Mouse (Mus musculus): ENCODE data around the gene Olfr310. TPM values are rescaled to one million over a fixed set of nuclear protein-coding genes. Genes with fewer than 3 reads are reported as not detected.

Olfr310 gene
- polyA plus RNA-seq (2015; fragmentation: Nextera tagmentation; extraction: Ambion mirVana): not detected in 2 replicates

- 94% methylated on average over 1 of the region's 1 CpGs for WGBS
- no peak within 1 kb of the TSS for H3K4me2 ChIP-seq (ENCODE audit: low read length)
- H3K4me1 ChIP-seq (ENCODE audit: control insufficient read depth, insufficient read depth, low read length): no peaks in the 10 kb centered on the region
- H3K9ac ChIP-seq (ENCODE audit: low read depth, low read length): no peak within 1 kb of the TSS
- no peaks in the 10 kb centered on the region for H3K36me3 ChIP-seq (ENCODE audit: control insufficient read depth, insufficient read depth, low read length)
- ATAC-seq: no peak
- no peaks in the 10 kb centered on the region for H3K27me3 ChIP-seq (ENCODE audit: control insufficient read depth, insufficient read depth, low read depth, low read length)
- H3K9me3 ChIP-seq (replicated peaks; ENCODE audit: control insufficient read depth, low read length, poor library complexity, severe bottlenecking): no peaks in the 10 kb centered on the region
- no peak within 1 kb of the TSS for H3K4me3 ChIP-seq (ENCODE audit: low read depth, low read length)
- no peak within 1 kb of the TSS for H3K27ac ChIP-seq (ENCODE audit: low read length)
Observed at GRCm38 (mm10) chr7:86277072-86277471, at the start of gene Olfr310. TSS of gene Olfr310 (minus strand) at chr7:86277172.

- no peaks in the 10 kb centered on the region for H3K9me3 ChIP-seq (replicated peaks; ENCODE audit: control insufficient read depth, low read length, poor library complexity, severe bottlenecking)
- no peaks in the 10 kb centered on the region for H3K4me1 ChIP-seq (ENCODE audit: control insufficient read depth, insufficient read depth, low read length)
- no peaks in the 10 kb centered on the region for H3K27me3 ChIP-seq (ENCODE audit: control insufficient read depth, insufficient read depth, low read depth, low read length)
- no peak within 1 kb of the TSS for H3K27ac ChIP-seq (ENCODE audit: low read length)
- H3K4me2 ChIP-seq (ENCODE audit: low read length): no peak within 1 kb of the TSS
- ATAC-seq: no peak
- no peak within 1 kb of the TSS for H3K9ac ChIP-seq (ENCODE audit: low read depth, low read length)
- H3K36me3 ChIP-seq (ENCODE audit: control insufficient read depth, insufficient read depth, low read length): no peaks in the 10 kb centered on the region
- no peak within 1 kb of the TSS for H3K4me3 ChIP-seq (ENCODE audit: low read depth, low read length)
Observed at GRCm38 (mm10) chr7:86325530-86325929, 48.6 kb upstream of the Olfr310 start, which contains the start of gene Olfr308. TSS of gene Olfr308 (minus strand) at chr7:86325630.

- no peaks in the 10 kb centered on the region for H3K27me3 ChIP-seq (ENCODE audit: control insufficient read depth, insufficient read depth, low read depth, low read length)
- no peak for ATAC-seq
- no peaks in the 10 kb centered on the region for H3K9me3 ChIP-seq (replicated peaks; ENCODE audit: control insufficient read depth, low read length, poor library complexity, severe bottlenecking)
- no peak overlapping the region for H3K27ac ChIP-seq (ENCODE audit: low read length)
- H3K4me1 ChIP-seq (ENCODE audit: control insufficient read depth, insufficient read depth, low read length): no peaks in the 10 kb centered on the region
- H3K4me3 ChIP-seq (ENCODE audit: low read depth, low read length): no peak overlapping the region
- no peaks in the 10 kb centered on the region for H3K36me3 ChIP-seq (ENCODE audit: control insufficient read depth, insufficient read depth, low read length)
- no peak overlapping the region for H3K4me2 ChIP-seq (ENCODE audit: low read length)
- 98% methylated on average over 2 of the region's 2 CpGs for WGBS
- H3K9ac ChIP-seq (ENCODE audit: low read depth, low read length): no peak overlapping the region
Observed at GRCm38 (mm10) chr7:86321323-86321722, 44.4 kb upstream of the Olfr310 start.

GRCm38 (mm10) chr7:86313608-86314007, 36.6 kb upstream of the Olfr310 start, which contains the start of gene Olfr309:
TSS of gene Olfr309 (minus strand) at chr7:86313708.
- no peaks in the 10 kb centered on the region for H3K36me3 ChIP-seq (ENCODE audit: control insufficient read depth, insufficient read depth, low read length)
- no peaks in the 10 kb centered on the region for H3K9me3 ChIP-seq (replicated peaks; ENCODE audit: control insufficient read depth, low read length, poor library complexity, severe bottlenecking)
- WGBS: 71% methylated on average over 2 of the region's 2 CpGs

GRCm38 (mm10) chr7:86246208-86246607, 30.8 kb downstream of the Olfr310 start, which contains the start of gene Vmn2r76:
TSS of gene Vmn2r76 (minus strand) at chr7:86246308.
- Histone ChIP-seq H3K9me3 (replicated peaks; ENCODE audit: control insufficient read depth, low read length, poor library complexity, severe bottlenecking) (no peaks in the 10 kb centered on the region), H3K4me3 (ENCODE audit: low read depth, low read length) (no peak within 1 kb of the TSS), H3K4me2 (ENCODE audit: low read length) (no peak within 1 kb of the TSS), H3K27me3 (ENCODE audit: control insufficient read depth, insufficient read depth, low read depth, low read length) (no peaks in the 10 kb centered on the region), H3K4me1 (ENCODE audit: control insufficient read depth, insufficient read depth, low read length) (no peaks in the 10 kb centered on the region), H3K36me3 (ENCODE audit: control insufficient read depth, insufficient read depth, low read length) (no peaks in the 10 kb centered on the region), H3K27ac (ENCODE audit: low read length) (no peak within 1 kb of the TSS), H3K9ac (ENCODE audit: low read depth, low read length) (no peak within 1 kb of the TSS)
- no peak for ATAC-seq
- 81% methylated on average over 1 of the region's 1 CpGs for WGBS

More at GRCm38 (mm10) chr7:86313608-86314007, 36.6 kb upstream of the Olfr310 start, which contains the start of gene Olfr309:
- Histone ChIP-seq H3K9ac (ENCODE audit: low read depth, low read length) (no peak within 1 kb of the TSS), H3K27ac (ENCODE audit: low read length) (no peak within 1 kb of the TSS), H3K4me2 (ENCODE audit: low read length) (no peak within 1 kb of the TSS), H3K27me3 (ENCODE audit: control insufficient read depth, insufficient read depth, low read depth, low read length) (no peaks in the 10 kb centered on the region), H3K4me1 (ENCODE audit: control insufficient read depth, insufficient read depth, low read length) (no peaks in the 10 kb centered on the region), H3K4me3 (ENCODE audit: low read depth, low read length) (no peak within 1 kb of the TSS)
- ATAC-seq: no peak

Small RNAs within 50 kb of the gene (microRNA-seq; reads per million reads assigned to microRNA genes)
- not detected for gene Gm23192

Other genes with a start within 250 kb of the Olfr310 start
- gene Vmn2r75, start 105.4 kb downstream of the Olfr310 start, polyA plus RNA-seq (2015; fragmentation: Nextera tagmentation; extraction: Ambion mirVana): not detected in 2 replicates
- gene Vmn2r76, start 30.9 kb downstream of the Olfr310 start, polyA plus RNA-seq (2015; fragmentation: Nextera tagmentation; extraction: Ambion mirVana): not detected in 2 replicates
- not detected in 2 replicates for gene Olfr309, start 36.5 kb upstream of the Olfr310 start, polyA plus RNA-seq (2015; fragmentation: Nextera tagmentation; extraction: Ambion mirVana)
- not detected in 2 replicates for gene Olfr308, start 48.5 kb upstream of the Olfr310 start, polyA plus RNA-seq (2015; fragmentation: Nextera tagmentation; extraction: Ambion mirVana)
- gene Olfr307, start 60.4 kb upstream of the Olfr310 start, polyA plus RNA-seq (2015; fragmentation: Nextera tagmentation; extraction: Ambion mirVana): not detected in 2 replicates
- not detected in 2 replicates for gene Olfr305, start 89.8 kb upstream of the Olfr310 start, polyA plus RNA-seq (2015; fragmentation: Nextera tagmentation; extraction: Ambion mirVana)
- gene Olfr304, start 109.5 kb upstream of the Olfr310 start, polyA plus RNA-seq (2015; fragmentation: Nextera tagmentation; extraction: Ambion mirVana): not detected in 2 replicates
- gene Olfr303, start 120.6 kb upstream of the Olfr310 start, polyA plus RNA-seq (2015; fragmentation: Nextera tagmentation; extraction: Ambion mirVana): not detected in 2 replicates
- gene Olfr301, start 126.7 kb upstream of the Olfr310 start, polyA plus RNA-seq (2015; fragmentation: Nextera tagmentation; extraction: Ambion mirVana): not detected in 2 replicates
- not detected in 2 replicates for gene Olfr299, start 182.7 kb upstream of the Olfr310 start, polyA plus RNA-seq (2015; fragmentation: Nextera tagmentation; extraction: Ambion mirVana)
- gene Olfr298, start 215.3 kb upstream of the Olfr310 start, polyA plus RNA-seq (2015; fragmentation: Nextera tagmentation; extraction: Ambion mirVana): not detected in 2 replicates
- gene Olfr297, start 242.8 kb upstream of the Olfr310 start, polyA plus RNA-seq (2015; fragmentation: Nextera tagmentation; extraction: Ambion mirVana): not detected in 2 replicates

All from midbrain, embryonic 16.5 days (tissue).